Mouse (Mus musculus) lung, postnatal 0 days (tissue): ENCODE measurements around the gene Prep.

Source experiments
- CTCF ChIP-seq: IDR thresholded peaks from 2 replicates; pipeline ENCODE4 v1.5.1; 2016; ENCODE audit warnings: antibody characterized with exemption, mild to moderate bottlenecking
- EP300 ChIP-seq: IDR thresholded peaks from 2 replicates; pipeline ENCODE4 v1.6.1; 2016; ENCODE audit warnings: antibody characterized with exemption, mild to moderate bottlenecking, control low read depth

- TF ChIP-seq CTCF = no peak
- no peak for TF ChIP-seq EP300
Measured at GRCm38 (mm10) chr10:45174345-45174744, 107.3 kb downstream of the Prep start.
